Mouse (Mus musculus) kidney, postnatal 25 days (tissue): ENCODE measurements around the gene Cd300a.
A peak's percentile ranks its signal among the peaks of the same experiment; 100 is the strongest.

Source experiments
- DNase-seq, 2 experiments: peaks; one replicate each; pipeline ENCODE4 v3.0.0; 2021; ENCODE audit warnings: mixed read lengths in 2 of 2

Gene Cd300a

DNA sequence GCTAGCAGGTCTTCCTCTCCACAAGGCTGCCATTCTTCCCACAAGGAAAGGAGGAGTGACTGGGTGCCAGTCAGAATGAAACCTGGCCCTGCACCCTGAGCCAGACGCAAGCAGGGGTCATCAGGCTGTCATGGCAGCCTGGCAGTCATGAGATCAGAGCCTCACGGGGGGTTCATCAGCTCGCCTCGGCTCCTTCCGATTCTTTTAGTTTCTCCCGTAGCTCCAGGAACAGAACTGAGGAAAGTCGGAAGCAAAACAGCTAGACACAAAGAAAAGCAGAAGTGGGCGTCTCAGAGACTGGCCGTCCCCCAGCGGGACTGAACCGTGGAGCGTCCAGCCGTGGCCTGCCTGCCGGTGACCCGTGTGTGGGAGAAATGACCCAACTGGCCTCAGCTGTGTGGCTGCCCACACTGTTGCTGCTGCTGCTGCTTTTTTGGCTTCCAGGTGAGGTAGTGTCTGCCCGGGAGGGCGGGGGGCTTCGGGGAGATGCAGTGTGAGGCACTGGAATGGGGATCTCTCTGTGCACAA is at the start of gene Cd300a:
Cd300a (plus strand) TSS at position 51 of the 528 bp plus-strand sequence.
- DNase-seq = no peak

DNA sequence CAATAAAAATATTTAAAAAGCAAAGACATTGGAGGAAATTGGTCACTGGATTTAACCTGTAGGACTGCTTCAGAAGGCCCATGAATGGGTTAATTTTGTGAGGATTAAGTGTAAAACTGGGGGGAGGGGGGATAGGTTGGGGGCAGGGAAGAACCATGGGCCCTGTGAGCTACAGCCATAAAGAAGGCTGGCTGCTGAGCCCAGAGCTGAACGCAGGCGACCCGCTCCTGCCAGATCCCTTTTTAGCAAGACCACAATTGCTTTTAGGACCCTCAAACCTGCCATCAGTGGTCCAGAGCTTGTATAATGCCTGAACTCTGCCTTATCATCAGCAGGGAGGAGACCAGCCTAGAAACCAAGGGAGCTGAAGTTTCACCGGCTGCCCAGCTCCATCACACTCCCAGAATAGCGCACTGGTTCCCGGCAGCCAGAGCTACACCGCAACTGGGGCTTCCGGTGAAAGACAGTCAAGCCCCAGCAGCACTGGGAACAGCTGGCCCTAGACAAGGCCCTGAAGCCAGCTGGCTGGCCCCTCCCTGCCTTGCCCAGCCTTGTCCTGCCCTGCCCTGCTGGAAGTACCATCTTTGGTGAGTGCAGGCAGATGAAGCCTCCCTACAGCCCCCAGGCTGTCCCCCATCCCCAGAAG is 45.9 kb upstream of the Cd300a start:
- DNase-seq = peak in 1 of 2 experiments; percentile 49

DNA sequence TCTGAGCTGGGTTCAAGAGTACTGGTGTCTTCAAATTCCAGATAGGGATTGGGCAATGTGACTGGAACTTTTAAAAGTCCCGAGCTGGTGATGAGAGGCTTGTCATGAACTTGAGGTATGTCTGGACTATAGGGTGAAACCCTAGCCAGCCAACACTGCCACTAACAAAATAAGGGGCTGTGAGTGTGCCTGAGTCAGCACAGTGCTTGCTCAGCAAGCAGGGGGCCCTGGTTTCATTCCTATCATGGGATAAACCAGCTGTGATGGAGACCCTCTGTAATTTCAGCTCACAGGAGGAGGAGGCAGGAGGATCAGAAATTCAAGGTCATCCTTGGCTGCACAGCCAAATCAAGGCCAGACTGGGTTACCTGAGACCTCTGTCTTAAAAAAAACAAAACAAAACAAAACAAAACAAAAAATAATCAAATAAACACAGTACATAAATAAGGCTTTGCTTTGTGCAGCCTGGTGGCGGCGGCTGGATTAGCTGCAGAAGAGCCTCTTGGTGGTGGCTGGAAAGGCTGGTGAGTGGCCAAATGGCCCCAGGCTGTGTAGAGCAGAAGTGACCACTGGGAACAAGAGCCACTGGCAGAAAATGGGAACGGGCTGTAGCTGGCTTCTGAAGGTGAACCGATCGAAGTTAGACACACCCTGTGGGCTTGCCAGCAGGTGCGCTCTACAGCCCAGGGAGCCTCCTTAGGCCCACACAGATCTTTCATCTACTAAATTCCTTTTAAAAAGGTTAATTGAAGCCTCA is 45.2 kb upstream of the Cd300a start:
- DNase-seq = peak; percentile 64 to 83

DNA sequence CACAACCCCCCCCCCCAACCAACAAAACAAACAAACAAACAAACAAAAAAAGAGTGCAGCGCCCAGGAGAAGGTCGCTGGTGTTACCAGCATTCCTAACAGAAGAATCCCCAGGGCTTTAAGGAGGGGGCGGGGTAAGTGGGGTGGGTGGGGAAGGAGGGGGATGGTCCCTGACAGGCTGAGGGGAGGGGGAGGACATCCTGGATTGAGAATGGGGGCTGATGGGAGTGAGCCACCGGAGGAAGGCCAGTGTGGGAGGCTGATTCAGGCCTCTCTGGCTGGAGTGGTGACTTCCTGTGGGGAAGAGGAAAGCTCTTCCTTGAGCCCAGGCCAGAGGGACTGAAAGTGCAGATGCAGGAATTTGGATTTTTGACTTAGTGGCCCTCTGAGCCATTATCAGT is 43.5 kb upstream of the Cd300a start:
- DNase-seq = no peak

DNA sequence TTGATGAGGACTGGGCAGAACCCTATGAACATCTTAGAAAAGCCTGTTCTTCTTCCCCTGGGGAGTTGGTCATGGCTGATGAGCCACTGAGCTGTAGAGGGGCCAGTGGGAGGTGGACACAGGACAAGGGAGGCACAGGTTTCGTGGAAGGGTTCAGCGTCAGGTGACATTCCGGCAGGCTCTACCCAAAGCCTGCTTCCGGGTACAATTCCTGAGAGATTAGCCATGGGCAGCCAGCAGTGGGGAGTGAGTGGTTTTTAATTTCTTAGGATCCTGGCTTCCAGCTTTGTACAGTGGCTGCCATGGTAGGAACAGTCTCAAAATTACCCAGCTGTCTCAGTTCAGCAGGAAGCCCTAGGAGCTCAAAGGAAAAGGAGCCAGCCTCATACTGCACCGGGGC is 42.8 kb upstream of the Cd300a start:
- peak in 1 of 2 experiments; percentile 53 for DNase-seq

DNA sequence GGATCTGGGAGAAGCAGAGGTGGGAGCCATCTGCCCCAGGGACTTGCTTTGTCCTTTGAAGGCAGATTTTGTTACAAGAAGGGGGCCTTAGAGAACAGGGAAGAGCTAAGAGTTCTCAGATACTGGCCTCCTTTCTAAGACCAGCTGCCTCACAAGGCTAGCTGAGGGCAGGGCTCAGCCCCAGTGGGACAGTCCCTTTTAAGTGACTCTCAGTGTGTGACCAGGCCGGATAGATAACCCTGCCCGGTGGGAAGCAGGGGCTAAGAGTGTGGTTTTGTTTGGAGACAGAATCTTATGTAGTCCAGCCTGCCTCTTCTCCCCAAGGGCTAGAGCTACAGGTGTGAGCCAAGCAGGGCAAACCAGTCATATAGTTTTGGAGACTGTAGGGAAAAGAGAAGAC is 40.3 kb upstream of the Cd300a start:
- DNase-seq = no peak

DNA sequence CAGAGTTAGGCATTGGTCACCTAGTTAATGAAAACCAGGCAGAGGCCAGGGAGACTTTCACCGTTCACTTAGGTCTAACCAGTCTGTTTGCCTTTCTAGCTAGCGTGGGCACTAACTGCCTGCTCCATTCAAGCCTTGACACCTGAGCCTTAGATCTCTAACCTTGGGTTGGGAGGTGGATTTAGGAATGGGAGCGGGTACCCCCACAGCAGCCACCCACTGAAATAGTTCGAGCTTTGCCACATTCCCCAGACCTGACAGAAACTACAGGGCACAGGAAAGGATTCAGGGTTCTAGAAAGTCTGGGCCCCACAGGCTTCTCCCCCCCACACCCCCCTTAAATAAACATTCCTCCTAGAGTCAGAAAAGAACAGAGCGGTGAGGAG is 39.8 kb upstream of the Cd300a start:
- DNase-seq = peak; percentile 57 to 65

DNA sequence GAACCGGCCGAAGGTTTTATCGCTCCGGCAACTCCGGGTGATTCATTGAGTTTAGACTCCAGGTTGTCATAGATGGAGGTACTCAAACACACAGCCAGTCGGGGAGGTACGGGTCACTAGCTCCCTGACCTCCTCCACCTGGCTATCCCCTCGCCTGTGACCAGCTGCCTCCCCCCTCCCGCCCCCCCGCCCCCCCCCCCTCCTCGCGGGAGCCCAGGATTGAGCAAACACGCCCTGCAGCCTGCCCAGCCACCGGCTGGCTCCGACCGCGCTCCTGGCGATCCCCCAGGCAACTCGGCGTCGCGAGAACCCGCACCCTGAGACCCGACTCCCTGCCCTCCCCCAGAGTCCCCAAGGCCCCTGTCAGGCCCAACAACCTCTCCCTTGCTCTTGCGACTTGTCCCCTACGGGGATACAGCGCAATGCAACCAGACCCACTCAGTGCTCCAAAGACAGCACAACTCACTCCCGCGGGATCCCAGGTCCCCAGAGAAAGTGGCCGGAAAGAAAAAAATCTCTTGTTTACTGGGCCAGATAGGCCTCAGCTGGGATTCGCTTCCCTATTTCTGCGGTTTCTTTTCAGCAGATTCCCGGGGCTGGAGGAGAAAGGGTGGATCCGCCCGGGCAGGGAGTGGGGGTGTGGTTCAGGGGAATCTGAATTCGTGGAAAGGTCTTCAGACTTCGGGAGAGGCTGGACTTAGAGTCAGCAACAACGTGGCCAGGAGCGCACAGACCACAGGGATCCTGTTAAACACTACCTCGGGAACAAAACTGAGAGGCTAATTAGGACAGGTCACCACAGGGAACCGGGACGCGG is 39.2 kb upstream of the Cd300a start, which contains the start of gene Gprc5c:
Gprc5c (plus strand) TSS at position 701 of the 817 bp plus-strand sequence.
- DNase-seq = peak; percentile 75 to 94

DNA sequence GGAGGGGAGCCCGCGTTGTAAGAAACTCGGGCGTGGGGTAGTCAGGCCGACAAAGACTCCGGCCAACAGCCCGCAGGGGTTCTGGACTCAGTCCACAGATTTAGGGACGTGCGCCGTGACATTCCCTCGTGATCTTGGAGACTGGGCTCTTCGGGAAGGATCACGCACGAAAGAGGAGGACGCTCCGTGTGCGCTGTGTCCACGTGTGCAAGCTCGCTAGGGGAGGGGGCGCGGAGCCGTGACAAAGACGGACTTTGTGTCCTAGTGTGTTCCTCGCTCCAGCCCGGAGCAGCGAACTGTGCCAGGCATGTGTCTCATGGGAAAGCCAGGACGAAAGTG is 38.6 kb upstream of the Cd300a start:
- peak in 1 of 2 experiments; percentile 92 for DNase-seq

DNA sequence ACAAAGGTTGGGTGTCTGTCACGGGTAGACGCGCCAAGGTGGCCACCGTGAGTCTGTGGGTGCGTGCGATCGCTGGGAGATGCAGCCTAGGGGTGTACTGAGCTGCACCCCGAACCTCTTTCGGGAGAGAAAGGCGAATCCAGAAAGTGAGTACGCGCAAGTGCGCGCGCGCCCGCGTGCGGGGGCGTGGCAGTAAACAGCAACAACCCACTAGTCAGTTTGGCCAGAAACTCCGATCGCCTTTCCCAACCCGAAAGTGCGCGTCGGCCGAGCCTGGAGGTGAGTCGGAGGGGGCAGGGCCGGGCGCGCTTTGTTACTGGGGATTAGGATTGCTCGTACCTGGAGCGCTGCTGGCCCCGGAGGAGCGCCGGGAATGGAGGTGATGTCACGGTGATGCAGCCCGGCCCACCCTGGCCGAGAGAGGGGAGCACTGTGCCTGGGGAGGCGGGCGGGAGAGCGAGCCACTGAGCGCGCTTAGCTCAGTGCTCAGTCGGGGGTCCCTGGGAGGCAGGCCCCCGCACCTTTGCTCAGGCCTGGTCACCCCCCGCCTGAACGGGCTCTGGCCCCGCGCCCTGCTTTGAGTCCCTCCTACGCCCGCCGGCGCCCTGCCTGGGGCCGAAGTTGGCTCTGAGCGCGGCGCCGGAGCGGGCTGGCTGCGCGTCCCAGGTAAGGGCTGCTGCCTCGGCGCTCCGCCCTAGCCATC is 38.1 kb upstream of the Cd300a start:
- DNase-seq = peak; percentile 88 to 94

DNA sequence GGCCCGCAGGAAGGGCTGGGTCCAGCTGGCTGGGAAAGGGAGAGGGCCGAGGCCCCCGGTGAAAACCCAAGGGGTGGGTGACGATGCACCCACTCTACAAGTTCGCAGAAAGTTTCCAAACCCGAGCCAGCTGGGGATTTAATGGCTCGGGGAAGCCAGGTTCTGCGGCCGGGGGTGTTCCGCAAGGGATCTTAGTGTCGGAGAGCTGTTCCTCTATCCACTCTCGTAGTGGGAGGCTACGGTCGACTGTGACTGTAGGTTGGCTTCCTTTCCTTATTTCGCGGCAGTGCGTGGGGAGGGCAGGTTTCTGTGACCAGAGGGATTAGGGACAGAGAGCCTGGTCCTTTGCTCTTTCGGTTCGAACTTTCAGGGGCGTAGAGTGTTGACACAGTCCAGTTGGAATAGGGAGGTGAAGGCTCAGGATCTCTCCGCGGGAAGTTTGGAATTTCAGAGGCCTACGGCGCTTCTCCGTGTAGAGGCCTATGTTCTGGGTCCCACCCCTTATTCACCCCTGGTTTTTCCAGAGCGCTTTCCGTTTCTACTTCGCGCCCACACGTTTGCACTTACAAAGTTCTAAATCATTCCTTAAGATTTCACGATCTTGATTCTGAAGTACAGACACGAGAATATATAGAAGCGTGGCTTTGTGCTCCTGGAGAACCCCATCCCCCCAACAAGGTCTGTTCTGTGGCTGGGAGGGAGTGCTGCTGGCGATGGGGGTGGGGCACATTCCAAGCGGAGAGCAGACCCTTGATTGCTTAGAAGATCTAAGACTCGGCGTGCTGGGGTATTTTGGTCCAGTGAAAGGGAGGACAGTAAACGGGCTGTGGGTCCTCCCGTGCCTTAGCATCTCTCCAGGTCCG is 37.3 kb upstream of the Cd300a start:
- DNase-seq = peak; percentile 45 to 73

DNA sequence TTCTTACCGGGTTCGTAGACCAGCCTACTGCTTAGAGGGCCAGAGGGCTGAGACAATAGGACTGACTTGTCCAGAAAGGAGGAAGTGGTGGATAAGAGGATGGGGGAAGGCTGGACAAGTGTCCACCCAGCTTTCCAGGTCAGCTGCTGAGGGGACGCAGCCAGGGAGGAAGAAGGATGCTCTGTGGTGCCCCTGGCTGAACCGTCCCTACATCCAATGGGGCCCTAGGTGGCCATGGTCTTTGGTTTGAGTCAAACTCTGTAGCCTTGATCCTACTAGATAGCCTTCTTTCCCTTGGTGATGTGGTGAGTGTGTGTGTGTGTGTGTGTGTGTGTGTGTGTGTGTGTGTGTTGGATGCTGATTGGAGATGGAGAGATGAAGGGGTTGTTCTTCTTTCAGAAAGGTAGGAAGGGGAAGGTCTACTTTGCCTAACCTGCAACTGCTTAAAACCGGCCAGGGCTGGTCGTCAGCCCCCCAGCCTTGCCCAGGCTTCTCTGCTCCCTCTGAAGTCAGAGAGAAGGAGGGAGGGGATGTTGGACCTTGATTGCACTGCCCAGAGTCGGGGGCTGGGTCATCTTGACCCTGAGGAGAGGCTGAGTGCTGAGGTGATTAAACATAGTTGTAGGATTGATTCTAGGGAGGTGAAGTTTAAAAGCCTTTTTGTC is 36.5 kb upstream of the Cd300a start:
- peak in 1 of 2 experiments; percentile 73 for DNase-seq

DNA sequence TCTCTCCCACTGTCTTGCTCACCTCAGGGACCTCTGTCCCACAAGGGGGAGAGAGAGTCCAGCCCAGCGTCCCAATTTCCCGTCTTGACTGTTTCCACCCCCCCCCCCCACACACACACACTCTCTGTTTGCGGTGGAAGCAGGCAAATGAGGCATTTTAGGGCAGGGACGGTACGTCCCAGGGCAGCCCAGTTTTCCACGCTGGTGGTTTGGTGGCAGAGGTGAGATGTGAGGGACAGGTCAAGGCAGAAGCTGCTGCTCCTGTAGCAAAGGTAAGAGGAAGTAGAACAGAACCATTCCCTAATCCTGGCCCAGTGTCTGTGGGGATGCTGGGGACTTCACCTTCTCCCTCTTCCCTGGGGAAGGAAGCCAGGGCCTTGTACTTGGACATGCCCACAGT is 35.3 kb upstream of the Cd300a start:
- DNase-seq = peak in 1 of 2 experiments; percentile 71

DNA sequence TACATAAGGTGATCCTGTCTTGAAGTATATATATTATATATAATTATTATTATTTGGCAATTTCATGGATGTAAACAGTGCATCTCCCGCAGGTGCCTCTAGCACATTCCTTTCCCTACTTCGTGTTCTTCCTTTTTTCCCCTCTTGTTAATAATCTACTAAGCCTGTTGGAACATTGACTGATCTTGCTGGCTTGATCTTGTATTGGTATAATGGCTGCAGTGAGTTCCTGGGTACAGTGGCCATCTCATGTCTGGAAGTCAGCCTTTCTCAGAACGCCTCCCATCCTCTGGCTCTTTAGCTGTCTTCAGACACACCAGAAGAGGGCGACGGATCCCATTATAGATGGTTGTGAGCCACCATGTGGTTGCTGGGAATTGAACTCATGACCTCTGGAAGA is 33.7 kb upstream of the Cd300a start:
- DNase-seq = peak in 1 of 2 experiments; percentile 59

DNA sequence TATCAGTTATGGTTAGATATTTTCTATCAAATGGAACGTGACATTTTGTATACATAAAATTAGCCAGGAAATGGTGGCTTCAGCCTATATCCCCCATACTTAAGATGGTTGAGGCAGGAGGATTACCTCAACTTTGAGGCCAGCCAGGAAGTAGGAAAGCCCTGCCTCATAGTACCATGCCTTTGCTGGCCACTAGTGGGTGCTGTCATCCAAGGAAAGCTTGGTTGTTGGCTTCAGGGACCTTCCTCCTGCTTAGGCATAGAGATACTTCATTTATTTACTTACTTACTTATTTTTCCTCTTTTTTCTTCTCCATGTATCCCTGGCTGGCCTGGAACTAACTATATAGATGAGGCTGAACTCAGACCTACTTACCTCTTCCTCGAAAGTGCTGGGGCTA is 31.2 kb upstream of the Cd300a start:
- no peak for DNase-seq

DNA sequence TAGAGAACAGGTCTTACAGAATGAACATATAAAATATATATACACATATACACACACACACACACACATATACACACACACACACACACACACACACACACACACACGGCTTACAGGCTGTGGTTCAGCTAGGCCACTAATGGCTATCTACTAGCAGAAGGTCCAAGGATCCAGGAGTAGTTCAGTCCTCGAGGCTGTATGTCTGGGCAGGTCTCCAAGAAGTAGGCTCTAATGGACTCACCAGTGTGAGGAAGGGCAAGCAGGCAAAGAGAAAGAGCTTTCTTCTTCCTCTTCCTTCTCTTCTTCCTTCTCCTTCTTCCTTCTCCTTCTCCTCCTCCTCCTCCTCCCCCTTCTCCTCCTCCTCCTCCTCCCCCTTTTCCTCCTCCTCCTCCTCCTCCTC is 28.8 kb upstream of the Cd300a start:
- DNase-seq = peak in 1 of 2 experiments; percentile 62

DNA sequence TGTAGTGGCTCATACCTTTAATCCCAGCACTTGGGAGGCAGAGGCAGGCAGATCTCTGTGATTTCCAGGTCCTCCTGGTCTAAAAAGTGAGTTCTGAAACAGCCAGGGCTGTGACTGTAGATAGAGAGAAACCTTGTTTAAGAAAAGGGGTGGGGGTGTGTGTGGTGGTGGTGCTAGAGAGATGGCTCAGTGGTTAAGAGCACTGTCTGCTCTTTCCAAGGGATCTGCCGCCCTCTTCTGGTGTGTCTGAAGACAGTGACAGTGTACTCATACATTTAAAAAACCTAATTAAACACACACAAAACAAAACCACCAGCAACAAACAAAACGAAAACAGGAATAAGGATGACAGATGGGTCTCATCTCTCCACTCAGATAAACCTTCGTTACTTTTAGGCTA is 27.2 kb upstream of the Cd300a start:
- no peak for DNase-seq

DNA sequence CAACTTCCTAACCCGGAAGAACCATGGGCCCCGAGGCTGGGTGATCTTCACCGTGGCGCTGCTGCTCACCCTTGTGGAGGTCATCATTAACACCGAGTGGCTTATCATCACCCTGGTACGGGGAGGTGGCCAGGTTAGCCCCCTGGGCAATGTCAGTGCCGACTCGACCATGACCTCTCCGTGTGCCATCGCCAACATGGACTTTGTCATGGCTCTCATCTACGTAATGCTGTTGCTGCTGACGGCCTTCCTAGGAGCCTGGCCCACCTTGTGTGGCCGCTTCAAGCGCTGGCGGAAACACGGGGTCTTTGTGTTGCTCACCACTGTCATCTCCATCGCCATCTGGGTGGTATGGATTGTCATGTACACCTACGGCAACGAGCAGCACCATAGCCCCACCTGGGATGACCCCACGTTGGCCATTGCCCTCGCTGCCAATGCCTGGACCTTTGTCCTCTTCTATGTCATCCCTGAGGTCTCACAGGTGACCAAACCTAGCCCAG is 25.9 kb upstream of the Cd300a start:
- DNase-seq = peak in 1 of 2 experiments; percentile 63

DNA sequence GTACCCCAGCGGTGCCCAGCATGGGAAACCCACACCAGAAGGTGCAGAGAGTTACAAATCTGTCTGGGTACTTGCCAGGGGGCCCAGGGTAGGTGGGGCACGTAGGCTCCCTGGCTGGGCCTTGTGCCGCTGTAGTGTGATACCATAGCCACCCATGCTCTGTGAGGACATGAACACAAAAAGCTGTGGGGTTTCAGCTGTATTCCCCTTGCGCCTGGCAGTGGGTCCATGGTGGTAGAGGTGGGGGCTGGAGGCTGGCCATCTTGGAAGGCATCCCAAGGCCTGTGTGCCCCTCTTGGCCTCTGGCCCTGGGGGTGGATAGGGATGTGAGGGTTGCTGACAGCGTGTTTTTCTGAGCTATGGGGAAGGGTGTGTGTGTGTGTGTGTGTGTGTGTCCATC is 23.8 kb upstream of the Cd300a start:
- DNase-seq = peak; percentile 75 to 88

DNA sequence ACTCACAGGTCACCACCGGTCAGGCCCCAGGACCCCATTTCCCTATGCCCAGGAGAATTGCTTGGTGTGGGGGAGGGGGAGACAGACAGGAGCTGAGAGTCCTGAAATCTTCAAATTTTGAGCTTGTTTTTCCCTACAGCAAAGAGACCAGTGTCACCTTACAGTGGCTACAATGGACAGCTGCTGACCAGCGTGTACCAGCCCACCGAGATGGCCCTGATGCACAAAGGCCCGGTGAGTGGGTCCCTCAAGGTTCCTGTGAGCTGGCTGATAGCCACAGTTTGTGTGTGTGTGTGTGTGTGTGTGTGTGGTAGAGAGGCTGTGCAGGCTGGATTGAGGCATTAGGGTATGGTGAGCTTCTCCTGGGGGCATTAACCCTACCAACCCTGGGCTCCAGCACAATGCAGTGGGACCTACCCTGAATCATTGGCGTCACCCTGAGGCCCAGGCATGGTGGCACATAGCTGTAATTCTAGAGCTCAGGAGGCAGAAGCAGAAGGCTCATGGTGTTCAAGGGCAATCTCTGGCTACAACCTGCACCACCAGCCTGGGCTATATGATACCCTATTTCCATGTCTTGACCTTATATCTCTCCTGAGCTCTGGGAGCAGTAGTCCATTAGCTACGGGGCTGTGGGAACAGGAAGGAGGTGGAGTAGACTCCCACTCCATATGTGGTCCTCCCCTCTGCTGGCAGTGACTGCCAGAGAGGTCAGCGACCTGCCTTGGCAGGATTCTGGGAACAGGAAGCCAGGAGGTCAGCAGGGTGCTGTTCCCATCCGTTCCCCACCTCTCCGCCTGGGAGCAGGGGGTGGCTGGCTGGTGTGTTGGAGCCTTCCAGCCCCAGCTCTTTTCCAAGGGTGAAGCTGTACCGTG is 23.1 kb upstream of the Cd300a start:
- DNase-seq = peak; percentile 80 to 95
